Mouse (Mus musculus) lung, adult 18-20 months (tissue): ENCODE results near the gene Iah1.

Experiments
- DNase-seq, 2 experiments: peaks; one replicate each; pipeline ENCODE4 v3.0.0; 2022; ENCODE audit warnings: mixed read lengths in 2 of 2

Iah1 gene

GRCm38 (mm10) chr12:21320317-21320716 is 4.1 kb downstream of the Iah1 start:
- DNase-seq = peak; percentile 65 to 73

GRCm38 (mm10) chr12:21321170-21321569 is 5.0 kb downstream of the Iah1 start:
- DNase-seq = no peak

GRCm38 (mm10) chr12:21322296-21322695 is 6.1 kb downstream of the Iah1 start:
- DNase-seq = no peak

- DNase-seq = no peak
Observed at GRCm38 (mm10) chr12:21322856-21323255, 6.7 kb downstream of the Iah1 start.

GRCm38 (mm10) chr12:21324101-21324500 is 7.9 kb downstream of the Iah1 start:
- DNase-seq = no peak

GRCm38 (mm10) chr12:21325266-21325665 is 9.1 kb downstream of the Iah1 start:
- DNase-seq = no peak

GRCm38 (mm10) chr12:21326325-21326724 is 10.1 kb downstream of the Iah1 start:
- DNase-seq = no peak

GRCm38 (mm10) chr12:21329661-21330400 is 13.6 kb downstream of the Iah1 start:
- DNase-seq = no peak

- DNase-seq = no peak
Observed at GRCm38 (mm10) chr12:21330961-21331576, 14.9 kb downstream of the Iah1 start.

- DNase-seq = no peak
Observed at GRCm38 (mm10) chr12:21331711-21332110, 15.5 kb downstream of the Iah1 start.

GRCm38 (mm10) chr12:21333021-21333420 is 16.8 kb downstream of the Iah1 start:
- DNase-seq = no peak

- DNase-seq = no peak
Observed at GRCm38 (mm10) chr12:21333766-21334165, 17.6 kb downstream of the Iah1 start.

- DNase-seq = peak; percentile 50 to 55
Observed at GRCm38 (mm10) chr12:21335869-21336268, 19.7 kb downstream of the Iah1 start.

GRCm38 (mm10) chr12:21337171-21337570 is 21.0 kb downstream of the Iah1 start:
- no peak for DNase-seq

GRCm38 (mm10) chr12:21340674-21341073 is 24.5 kb downstream of the Iah1 start:
- DNase-seq = no peak

GRCm38 (mm10) chr12:21346972-21347371 is 30.8 kb downstream of the Iah1 start:
- DNase-seq = no peak

- DNase-seq = no peak
Observed at GRCm38 (mm10) chr12:21350113-21350876, 34.1 kb downstream of the Iah1 start.

- peak in 1 of 2 experiments; percentile 27 for DNase-seq
Observed at GRCm38 (mm10) chr12:21353681-21354080, 37.5 kb downstream of the Iah1 start.

GRCm38 (mm10) chr12:21362686-21363085 is 46.5 kb downstream of the Iah1 start:
- DNase-seq = peak; percentile 23 to 62

GRCm38 (mm10) chr12:21363195-21363594 is 47.0 kb downstream of the Iah1 start:
- no peak for DNase-seq

GRCm38 (mm10) chr12:21364624-21365435 is 48.6 kb downstream of the Iah1 start:
- DNase-seq = peak in 1 of 2 experiments; percentile 18

- DNase-seq = no peak
Observed at GRCm38 (mm10) chr12:21368376-21369086, 52.3 kb downstream of the Iah1 start.
